18 mouse cellular contexts compared by ENCODE assay signal in genomic region chr1:118719699-118720098, GRCm38 (mm10).
"Had no signal": no experiment of that assay in that cellular context is flagged by ENCODE, and none has a peak within 500 bp of the region (broad histone marks: within the 10 kb centered on the region; RNA-seq: fewer than 3 reads in every experiment).

No protein-coding gene starts in this region.

- DNase-seq: kidney, adult 11 months; layer of hippocampus, adult 9-11 months; lung, adult 18-20 months; lung, postnatal 10 days; lung, postnatal 36 days; midbrain, embryonic 14.5 days; retina, postnatal 1 day; right cerebral cortex, postnatal 25 days; thymus, adult 18-20 months; thymus, postnatal 36 days had no signal

- H3K27ac ChIP-seq: kidney, postnatal 0 days; layer of hippocampus, adult 2 months; left cerebral cortex, adult 2 months; liver, embryonic 12.5 days; liver, embryonic 15.5 days; lung, embryonic 15.5 days; neural tube, embryonic 12.5 days; neural tube, embryonic 15.5 days had no signal

- H3K4me3 ChIP-seq: layer of hippocampus, adult 2 months; left cerebral cortex, adult 2 months; liver, embryonic 12.5 days; liver, embryonic 15.5 days; lung, embryonic 15.5 days; neural tube, embryonic 12.5 days; neural tube, embryonic 15.5 days had no signal

- ATAC-seq: liver, embryonic 12.5 days had no signal
